ENCODE assay signal across 32 mouse cellular contexts in genomic region chr11:71987159-71988150, GRCm38 (mm10). TPM values are rescaled to one million over a fixed set of nuclear protein-coding genes. Genes with fewer than 3 reads are reported as not detected.
A peak's percentile ranks its signal among the peaks of the same experiment; 100 is the strongest.
DNase-seq lines count a peak whose midpoint lies in the region; ATAC-seq and TF ChIP-seq lines count a peak whose summit lies in the region.
"Had no signal": no experiment of that assay in that cellular context is flagged by ENCODE, and none has a peak within 500 bp of the region (broad histone marks: within the 10 kb centered on the region; RNA-seq: fewer than 3 reads in every experiment).

No protein-coding gene starts in this region.

- H3K27ac ChIP-seq in forebrain, embryonic 14.5 days (ENCODE audit: low read depth, low read length), result no peak overlapping the region
- H3K27ac ChIP-seq in forebrain, postnatal 0 days (ENCODE audit: low read depth, low read length), result no peak overlapping the region
- no peak overlapping the region for H3K27ac ChIP-seq in kidney, embryonic 14.5 days (ENCODE audit: low read depth, low read length)
- H3K27ac ChIP-seq in neural tube, embryonic 12.5 days, result no peak overlapping the region
- no peak overlapping the region for H3K27ac ChIP-seq in neural tube, embryonic 15.5 days (replicated peaks)
- H3K27ac ChIP-seq: embryonic facial prominence, embryonic 13.5 days; forebrain, embryonic 13.5 days; limb, embryonic 13.5 days; liver, embryonic 12.5 days; midbrain, embryonic 12.5 days had no signal

- peaks cover 26% of the 10 kb centered on the region for H3K4me1 ChIP-seq in forebrain, embryonic 14.5 days (ENCODE audit: control insufficient read depth, insufficient read depth, low read length)
- H3K4me1 ChIP-seq in forebrain, postnatal 0 days (ENCODE audit: insufficient read depth), result 0 out of 2 replicates have a peak, but pooled peaks cover 11% of the 10 kb centered on the region
- H3K4me1 ChIP-seq in kidney, embryonic 14.5 days (ENCODE audit: control insufficient read depth, insufficient read depth, low read length), result peaks cover 28% of the 10 kb centered on the region
- peaks cover 28% of the 10 kb centered on the region for H3K4me1 ChIP-seq in neural tube, embryonic 12.5 days
- H3K4me1 ChIP-seq in neural tube, embryonic 15.5 days, result peaks cover 31% of the 10 kb centered on the region
- H3K4me1 ChIP-seq: heart, embryonic 12.5 days; liver, embryonic 12.5 days had no signal

- no peaks in the 10 kb centered on the region for H3K9me3 ChIP-seq in forebrain, embryonic 14.5 days (replicated peaks; ENCODE audit: control insufficient read depth, low read length)
- H3K9me3 ChIP-seq in forebrain, postnatal 0 days (ENCODE audit: low read length), result no peaks in the 10 kb centered on the region
- H3K9me3 ChIP-seq in kidney, embryonic 14.5 days (ENCODE audit: control insufficient read depth, low read length), result no peaks in the 10 kb centered on the region
- no peaks in the 10 kb centered on the region for H3K9me3 ChIP-seq in neural tube, embryonic 12.5 days
- no peaks in the 10 kb centered on the region for H3K9me3 ChIP-seq in neural tube, embryonic 15.5 days (replicated peaks)
- H3K9me3 ChIP-seq: embryonic facial prominence, embryonic 13.5 days; forebrain, embryonic 13.5 days; heart, embryonic 12.5 days; hindbrain, embryonic 15.5 days; limb, embryonic 13.5 days; liver, embryonic 12.5 days; midbrain, embryonic 12.5 days had no signal

- DNase-seq in forebrain, embryonic 14.5 days (ENCODE audit: low spot score), result peak; percentile 24
- no peak for DNase-seq in forebrain, postnatal 0 days
- DNase-seq in kidney, adult 9 months, result no peak
- no peak for DNase-seq in neural tube, embryonic 10.5 days (ENCODE audit: extremely low spot score, low spot score)
- DNase-seq: adrenal gland, postnatal 25 days; cerebellum, adult 8-10 months; cerebellum, postnatal 25 days; gastrocnemius, postnatal 25 days; heart, adult 18-20 months; heart, postnatal 4 days; kidney, postnatal 36 days; liver, postnatal 0 days; lung, postnatal 36 days; thymus, adult 2 months; thymus, postnatal 36 days had no signal

- no peak for ATAC-seq in forebrain, embryonic 14.5 days
- ATAC-seq in forebrain, postnatal 0 days, result no peak
- ATAC-seq in kidney, embryonic 14.5 days (ENCODE audit: low FRiP score, low TSS enrichment), result peak; percentile 72
- ATAC-seq in neural tube, embryonic 12.5 days (ENCODE audit: low FRiP score, low read depth), result no peak
- no peak for ATAC-seq in neural tube, embryonic 15.5 days (ENCODE audit: low FRiP score)
- ATAC-seq: CD4-positive, CD25-positive, alpha-beta regulatory T cell, adult 4 months; forebrain, embryonic 13.5 days; intestine, postnatal 0 days; liver, embryonic 12.5 days; liver, postnatal 0 days had no signal

- no peak overlapping the region for H3K4me2 ChIP-seq in forebrain, embryonic 14.5 days (ENCODE audit: low read length)
- no peak overlapping the region for H3K4me2 ChIP-seq in forebrain, postnatal 0 days (ENCODE audit: low read depth)
- H3K4me2 ChIP-seq in kidney, embryonic 14.5 days (replicated peaks; ENCODE audit: low read depth, low read length), result no peak overlapping the region; the same call in 1 of the 2 replicates
- H3K4me2 ChIP-seq in neural tube, embryonic 12.5 days (replicated peaks), result peak overlapping the region; percentile 22
- peak overlapping the region; percentile 13; the same call in 1 of the 2 replicates for H3K4me2 ChIP-seq in neural tube, embryonic 15.5 days
- H3K4me2 ChIP-seq: embryonic facial prominence, embryonic 13.5 days; heart, embryonic 12.5 days; hindbrain, embryonic 15.5 days; limb, embryonic 13.5 days; liver, embryonic 12.5 days; midbrain, embryonic 12.5 days had no signal

- H3K27me3 ChIP-seq in forebrain, embryonic 14.5 days (replicated peaks; ENCODE audit: control insufficient read depth, insufficient read depth, low read length), result no peaks in the 10 kb centered on the region
- no peaks in the 10 kb centered on the region for H3K27me3 ChIP-seq in forebrain, postnatal 0 days (ENCODE audit: insufficient read depth, low read length)
- no peaks in the 10 kb centered on the region; the same call in 1 of the 2 replicates for H3K27me3 ChIP-seq in kidney, embryonic 14.5 days (ENCODE audit: control insufficient read depth, insufficient read depth, low read length)
- H3K27me3 ChIP-seq in neural tube, embryonic 12.5 days (replicated peaks), result no peaks in the 10 kb centered on the region
- no peaks in the 10 kb centered on the region for H3K27me3 ChIP-seq in neural tube, embryonic 15.5 days (replicated peaks)
- H3K27me3 ChIP-seq: embryonic facial prominence, embryonic 13.5 days; forebrain, embryonic 13.5 days; heart, embryonic 12.5 days; liver, embryonic 12.5 days had no signal

- WGBS in forebrain, embryonic 14.5 days, result 62% methylated on average over 14 of the region's 14 CpGs
- 63% methylated on average over 14 of the region's 14 CpGs for WGBS in forebrain, postnatal 0 days
- 32% methylated on average over 14 of the region's 14 CpGs for WGBS in kidney, embryonic 14.5 days
- 53% methylated on average over 14 of the region's 14 CpGs for WGBS in neural tube, embryonic 12.5 days
- 49% methylated on average over 14 of the region's 14 CpGs for WGBS in neural tube, embryonic 15.5 days

- TF ChIP-seq CTCF in forebrain, postnatal 0 days (IDR thresholded peaks at IDR 0.05; ENCODE audit: low read depth), result no peak

- no peak overlapping the region for H3K4me3 ChIP-seq in forebrain, embryonic 14.5 days (ENCODE audit: low read depth, low read length)
- H3K4me3 ChIP-seq in forebrain, postnatal 0 days (ENCODE audit: low read depth, low read length), result no peak overlapping the region
- no peak overlapping the region for H3K4me3 ChIP-seq in kidney, embryonic 14.5 days (ENCODE audit: low read length)
- no peak overlapping the region for H3K4me3 ChIP-seq in neural tube, embryonic 12.5 days
- H3K4me3 ChIP-seq in neural tube, embryonic 15.5 days (replicated peaks), result no peak overlapping the region
- H3K4me3 ChIP-seq: embryonic facial prominence, embryonic 13.5 days; erythroblast, embryonic 14.5 days; forebrain, embryonic 13.5 days; heart, embryonic 12.5 days; hindbrain, embryonic 15.5 days; layer of hippocampus, adult 2 months; limb, embryonic 13.5 days; liver, embryonic 12.5 days; midbrain, embryonic 12.5 days had no signal

- H3K9ac ChIP-seq in forebrain, embryonic 14.5 days (ENCODE audit: low read length), result no peak overlapping the region
- no peak overlapping the region for H3K9ac ChIP-seq in forebrain, postnatal 0 days
- H3K9ac ChIP-seq in kidney, embryonic 14.5 days (ENCODE audit: low read depth, low read length), result no peak overlapping the region
- H3K9ac ChIP-seq in neural tube, embryonic 12.5 days, result no peak overlapping the region
- H3K9ac ChIP-seq in neural tube, embryonic 15.5 days (replicated peaks), result no peak overlapping the region
- H3K9ac ChIP-seq: embryonic facial prominence, embryonic 13.5 days; forebrain, embryonic 13.5 days; heart, embryonic 12.5 days; hindbrain, embryonic 15.5 days; limb, embryonic 13.5 days; liver, embryonic 12.5 days; liver, postnatal 0 days; midbrain, embryonic 12.5 days had no signal

- H3K36me3 ChIP-seq in forebrain, embryonic 14.5 days (ENCODE audit: control insufficient read depth, insufficient read depth, low read length), result no peaks in the 10 kb centered on the region
- no peaks in the 10 kb centered on the region for H3K36me3 ChIP-seq in forebrain, postnatal 0 days (ENCODE audit: insufficient read depth)
- no peaks in the 10 kb centered on the region for H3K36me3 ChIP-seq in kidney, embryonic 14.5 days (ENCODE audit: control insufficient read depth, insufficient read depth, low read length)
- H3K36me3 ChIP-seq in neural tube, embryonic 12.5 days, result no peaks in the 10 kb centered on the region
- no peaks in the 10 kb centered on the region for H3K36me3 ChIP-seq in neural tube, embryonic 15.5 days
- H3K36me3 ChIP-seq: embryonic facial prominence, embryonic 13.5 days; heart, embryonic 12.5 days; hindbrain, embryonic 15.5 days; limb, embryonic 13.5 days; liver, embryonic 12.5 days; midbrain, embryonic 12.5 days had no signal

RNA-seq across cellular contexts. Expression of gene Aipl1, which starts 49.9 kb away (rescaled TPM):
- polyA plus RNA-seq in forebrain, embryonic 14.5 days (2014; fragmentation: Nextera tagmentation; extraction: Ambion mirVana), result 0.09 TPM in 2 replicates
- total RNA-seq in forebrain, postnatal 0 days (2014; rRNA removed), result 0.19 and 0.31 TPM in 2 replicates
- polyA plus RNA-seq in forebrain, postnatal 0 days (2015; fragmentation: Nextera tagmentation; extraction: Ambion mirVana), result 0.23 and 0.33 TPM in 2 replicates
- 0.09 and 0.24 TPM in 2 replicates for polyA plus RNA-seq in kidney, embryonic 14.5 days (2014; fragmentation: Nextera tagmentation; extraction: Ambion mirVana)
- polyA plus RNA-seq in neural tube, embryonic 12.5 days (2016; fragmentation: Nextera tagmentation; extraction: Ambion mirVana), result 0.24 and 0.47 TPM in 2 replicates
- polyA plus RNA-seq in neural tube, embryonic 15.5 days (2015; fragmentation: Nextera tagmentation; extraction: Ambion mirVana), result 0.36 and 0.41 TPM in 2 replicates
- total RNA-seq: adrenal gland, adult 18-20 months; gastrocnemius, adult 18-20 months; gastrocnemius, postnatal 25 days; heart, adult 18-20 months; layer of hippocampus, adult 2 months; left cerebral cortex, postnatal 36 days had no signal
- polyA plus RNA-seq: CD4-positive, CD25-positive, alpha-beta regulatory T cell, adult 4 months had no signal

RNA-seq across cellular contexts. Expression of gene Pimreg, which starts 54.4 kb away (rescaled TPM):
- polyA plus RNA-seq in forebrain, embryonic 14.5 days (2014; fragmentation: Nextera tagmentation; extraction: Ambion mirVana), result 97.8 and 123 TPM in 2 replicates
- 13.2 and 14.9 TPM in 2 replicates for total RNA-seq in forebrain, postnatal 0 days (2014; rRNA removed)
- 20.6 and 22.0 TPM in 2 replicates for polyA plus RNA-seq in forebrain, postnatal 0 days (2015; fragmentation: Nextera tagmentation; extraction: Ambion mirVana)
- 140 and 144 TPM in 2 replicates for polyA plus RNA-seq in kidney, embryonic 14.5 days (2014; fragmentation: Nextera tagmentation; extraction: Ambion mirVana)
- 115 and 116 TPM in 2 replicates for polyA plus RNA-seq in neural tube, embryonic 12.5 days (2016; fragmentation: Nextera tagmentation; extraction: Ambion mirVana)
- 19.1 and 33.3 TPM in 2 replicates for polyA plus RNA-seq in neural tube, embryonic 15.5 days (2015; fragmentation: Nextera tagmentation; extraction: Ambion mirVana)
- total RNA-seq: gastrocnemius, adult 18-20 months had no signal

Comparison
In these comparisons a context has a peak if more than half of its experiments do, and no peak if none do; other contexts are left out.
1. H3K4me2 ChIP-seq: peak in neural tube, embryonic 12.5 days (single experiment) and neural tube, embryonic 15.5 days (single experiment); none in forebrain, embryonic 14.5 days (single experiment), forebrain, postnatal 0 days (single experiment) and kidney, embryonic 14.5 days (single experiment).